Mouse (Mus musculus) ES-E14 (cell line): ENCODE results near the gene Chrm5. TPM values are rescaled to one million over a fixed set of nuclear protein-coding genes. Genes with fewer than 3 reads are reported as not detected.

Source experiments
- DNase-seq: peaks from one replicate; pipeline ENCODE4 v3.0.0-alpha.2; 2013; ENCODE audit warnings: low read depth, low spot score
- H3K27ac ChIP-seq: 2 replicates; pipeline ENCODE4 v1.5.1; 2012; ENCODE audit warnings: low read depth, mild to moderate bottlenecking, low read length, moderate library complexity, mixed read lengths; ENCODE audit not compliant: poor library complexity, insufficient read depth, severe bottlenecking
- H3K36me3 ChIP-seq: 2 replicates; pipeline ENCODE4 v1.6.1; 2012; ENCODE audit warnings: mild to moderate bottlenecking, low read length, moderate library complexity, mixed read lengths; ENCODE audit not compliant: control insufficient read depth, poor library complexity, insufficient read depth, severe bottlenecking
- H3K4me1 ChIP-seq, 2 experiments: fragments of 150-350 bp in 1 of 2; sonication (generic) in 1 of 2; 2 replicates each; pipeline ENCODE4 v1.6.1; 2012; ENCODE audit warnings: low read length in 2 of 2, mild to moderate bottlenecking in 1 of 2, mixed read lengths in 1 of 2; ENCODE audit not compliant: control insufficient read depth in 2 of 2, insufficient read depth in 2 of 2, poor library complexity in 1 of 2
- H3K4me3 ChIP-seq, 2 experiments: fragments of 150-350 bp in 1 of 2; sonication (generic) in 1 of 2; 2 replicates each; pipeline ENCODE4 v1.5.1; 2012; ENCODE audit warnings: low read length in 2 of 2, low read depth in 1 of 2, mild to moderate bottlenecking in 1 of 2, mixed read lengths in 1 of 2; ENCODE audit not compliant: insufficient read depth in 1 of 2, poor library complexity in 1 of 2, severe bottlenecking in 1 of 2
- H3K9ac ChIP-seq: 2 replicates; pipeline ENCODE4 v1.6.1; 2012; ENCODE audit warnings: low read depth, mild to moderate bottlenecking, low read length, mixed read lengths; ENCODE audit not compliant: poor library complexity, insufficient read depth, severe bottlenecking
- H3K9me3 ChIP-seq: fragments of 150-350 bp; sonication (generic); 2 replicates; pipeline ENCODE4 v1.6.1; 2012; ENCODE audit warnings: low read depth, mild to moderate bottlenecking, low read length; ENCODE audit not compliant: control insufficient read depth, insufficient read depth
- CHD2 ChIP-seq: IDR thresholded peaks from 2 replicates; pipeline ENCODE4 v1.6.1; 2014; ENCODE audit warnings: mild to moderate bottlenecking, low read depth, low read length, inconsistent platforms
- HCFC1 ChIP-seq: IDR thresholded peaks from 2 replicates; pipeline ENCODE4 v1.6.1; 2012; ENCODE audit warnings: low read length, inconsistent platforms, borderline replicate concordance; ENCODE audit not compliant: insufficient read depth
- MAFK ChIP-seq: IDR thresholded peaks from 2 replicates; pipeline ENCODE4 v1.6.1; 2014; ENCODE audit warnings: mild to moderate bottlenecking, low read depth, low read length, inconsistent platforms; ENCODE audit not compliant: insufficient read depth
- ZC3H11A ChIP-seq: IDR thresholded peaks from 2 replicates; pipeline ENCODE4 v1.6.1; 2012; ENCODE audit warnings: low read depth, mild to moderate bottlenecking, inconsistent platforms, low read length, borderline replicate concordance
- ZNF384 ChIP-seq: IDR thresholded peaks from 2 replicates; pipeline ENCODE4 v1.6.1; 2012; ENCODE audit warnings: low read depth, low read length, inconsistent platforms
- in situ Hi-C, 2 experiments: fragments of 600-800 bp; cut with MboI; formaldehyde crosslinking; loops; one replicate each; pipeline ENCODE4 v1.15.1; 2025; ENCODE audit warnings: low sequenced_read_pairs in 2 of 2, inconsistent platforms in 1 of 2; ENCODE audit not compliant: unreplicated experiment in 2 of 2
- total RNA-seq: library from RNA; depleted of rRNA; stranded (reverse); fragments of 300-350 nt; gene quantifications from 2 replicates; pipeline ENCODE4 v1.2.3, GENCODE M21; 2012

The Chrm5 gene
- total RNA-seq, 1 experiment, result not detected

- TF ChIP-seq HCFC1 (no peak), ZNF384 (no peak), CHD2 (no peak), ZC3H11A (no peak), MAFK (no peak)
- no peak overlapping the region for H3K9ac ChIP-seq
- H3K4me3 ChIP-seq, result no peak overlapping the region
- no peaks in the 10 kb centered on the region for H3K36me3 ChIP-seq
- H3K27ac ChIP-seq, result no peak overlapping the region
- peaks cover 0 to 3% of the 10 kb centered on the region in 2 experiments; a peak in 1 of 4 replicates for H3K4me1 ChIP-seq
- in situ Hi-C loops, result no loop called here
- DNase-seq, result no peak
- no peaks in the 10 kb centered on the region for H3K9me3 ChIP-seq
Measured at GRCm38 (mm10) chr2:112437589-112437988, 43.0 kb downstream of the Chrm5 start.

GRCm38 (mm10) chr2:112436292-112436691 is 44.3 kb downstream of the Chrm5 start:
- no peak for DNase-seq
- no peak overlapping the region for H3K27ac ChIP-seq
- no peaks in the 10 kb centered on the region for H3K9me3 ChIP-seq
- no peak overlapping the region for H3K4me3 ChIP-seq
- no peak overlapping the region for H3K9ac ChIP-seq
- TF ChIP-seq HCFC1, result no peak
- TF ChIP-seq ZC3H11A, result no peak
- no peak for TF ChIP-seq MAFK
- no peak for TF ChIP-seq CHD2
- no peak for TF ChIP-seq ZNF384
- H3K4me1 ChIP-seq, result peaks cover 0 to 3% of the 10 kb centered on the region in 2 experiments; a peak in 1 of 4 replicates
- no peaks in the 10 kb centered on the region for H3K36me3 ChIP-seq
- in situ Hi-C loops, result no loop called here

GRCm38 (mm10) chr2:112433359-112433758 is 47.2 kb downstream of the Chrm5 start:
- no peak overlapping the region for H3K4me3 ChIP-seq
- in situ Hi-C loops, result no loop called here
- TF ChIP-seq CHD2 (no peak), HCFC1 (no peak), MAFK (peak; percentile 93)
- DNase-seq, result no peak
- H3K9me3 ChIP-seq, result no peaks in the 10 kb centered on the region
- H3K9ac ChIP-seq, result no peak overlapping the region
- peaks cover 0 to 3% of the 10 kb centered on the region in 2 experiments; a peak in 1 of 4 replicates for H3K4me1 ChIP-seq
- no peaks in the 10 kb centered on the region for H3K36me3 ChIP-seq
- no peak overlapping the region for H3K27ac ChIP-seq

GRCm38 (mm10) chr2:112432523-112432922 is 48.0 kb downstream of the Chrm5 start:
- no peak for DNase-seq
- no peaks in the 10 kb centered on the region for H3K36me3 ChIP-seq
- no peak overlapping the region for H3K9ac ChIP-seq
- in situ Hi-C loops, result no loop called here
- H3K4me1 ChIP-seq, result peaks cover 0 to 3% of the 10 kb centered on the region in 2 experiments; a peak in 1 of 4 replicates
- H3K27ac ChIP-seq, result no peak overlapping the region
- H3K9me3 ChIP-seq, result no peaks in the 10 kb centered on the region
- TF ChIP-seq CHD2 (no peak), ZNF384 (no peak), HCFC1 (no peak), MAFK (no peak), ZC3H11A (no peak)
- no peak overlapping the region for H3K4me3 ChIP-seq

GRCm38 (mm10) chr2:112430403-112430802 is 50.2 kb downstream of the Chrm5 start:
- in situ Hi-C loops, result no loop called here
- H3K4me3 ChIP-seq, result no peak overlapping the region
- no peak overlapping the region for H3K27ac ChIP-seq
- DNase-seq, result no peak
- H3K9me3 ChIP-seq, result no peaks in the 10 kb centered on the region
- H3K9ac ChIP-seq, result no peak overlapping the region
- TF ChIP-seq CHD2 (no peak), ZC3H11A (no peak), HCFC1 (no peak), ZNF384 (no peak), MAFK (no peak)
- peaks cover 0 to 3% of the 10 kb centered on the region in 2 experiments; a peak in 1 of 4 replicates for H3K4me1 ChIP-seq
- H3K36me3 ChIP-seq, result no peaks in the 10 kb centered on the region
